Mouse (Mus musculus) midbrain, embryonic 16.5 days (tissue): Measurements from ENCODE around the gene Csnk2b. TPM values are rescaled to one million over a fixed set of nuclear protein-coding genes. Genes with fewer than 3 reads are reported as not detected.
A peak's percentile ranks its signal among the peaks of the same experiment; 100 is the strongest.

Experiments
- ATAC-seq: fragments of 200-750 bp; cut with Nextera tagmentation; 2 replicates; pipeline ENCODE4 v1.8.0; 2017; ENCODE audit warnings: moderate TSS enrichment
- H3K27ac ChIP-seq: fragments of 300-500 bp; sonication (generic); 2 replicates; pipeline ENCODE4 v1.5.1; 2014; ENCODE audit warnings: mild to moderate bottlenecking, low read length, mixed read lengths
- H3K27me3 ChIP-seq: fragments of 300-500 bp; sonication (generic); 2 replicates; pipeline ENCODE4 v1.6.1; 2014; ENCODE audit warnings: low read depth, low read length, mixed read lengths; ENCODE audit not compliant: control insufficient read depth, insufficient read depth
- H3K36me3 ChIP-seq: fragments of 300-500 bp; sonication (generic); 2 replicates; pipeline ENCODE4 v1.6.1; 2014; ENCODE audit warnings: mild to moderate bottlenecking, low read length, moderate library complexity, mixed read lengths; ENCODE audit not compliant: control insufficient read depth, insufficient read depth
- H3K4me1 ChIP-seq: fragments of 300-500 bp; sonication (generic); 2 replicates; pipeline ENCODE4 v1.6.1; 2014; ENCODE audit warnings: mild to moderate bottlenecking, low read length, mixed read lengths; ENCODE audit not compliant: control insufficient read depth, insufficient read depth
- H3K4me2 ChIP-seq: fragments of 300-500 bp; sonication (generic); 2 replicates; pipeline ENCODE4 v1.6.1; 2014; ENCODE audit warnings: mild to moderate bottlenecking, low read length, mixed read lengths
- H3K4me3 ChIP-seq: fragments of 300-500 bp; sonication (generic); 2 replicates; pipeline ENCODE4 v1.5.1; 2014; ENCODE audit warnings: low read depth, mild to moderate bottlenecking, low read length, moderate library complexity, mixed read lengths
- H3K9ac ChIP-seq: fragments of 300-500 bp; sonication (generic); 2 replicates; pipeline ENCODE4 v1.6.1; 2014; ENCODE audit warnings: low read depth, low read length, mixed read lengths
- H3K9me3 ChIP-seq: fragments of 300-500 bp; sonication (generic); replicated peaks from 2 replicates; pipeline ENCODE4 v1.6.1; 2014; ENCODE audit warnings: mild to moderate bottlenecking, low read length, mixed read lengths; ENCODE audit not compliant: control insufficient read depth, poor library complexity, severe bottlenecking
- WGBS: fragments of 180-500 bp; shearing (Covaris S2); extraction: QIAGEN DNeasy Blood & Tissue Kit; methylation state at CpG from one replicate; pipeline ENCODE4 v1.1.7; 2014; 5-methylcytosine and 5-hydroxymethylcytosine counted together
- polyA plus RNA-seq: library from polyadenylated mRNA; unstranded; fragments of >200 nt; fragmentation: Nextera tagmentation; extraction: Ambion mirVana; gene quantifications from 2 replicates; pipeline ENCODE4 v1.2.1, GENCODE M21; 2015

Csnk2b gene
- polyA plus RNA-seq, 1 experiment from 2014 or later = 331 TPM

GRCm38 (mm10) chr17:35115046-35116019, 6.5 kb downstream of the Csnk2b start, which contains the start of gene Ly6g5b:
Gene Ly6g5b, minus strand, starts transcription at chr17:35115428.
- Histone ChIP-seq H3K9me3 (no peaks in the 10 kb centered on the region), H3K4me2 (no peak within 1 kb of the TSS), H3K27me3 (no peaks in the 10 kb centered on the region; the same call in 1 of the 2 replicates), H3K4me3 (no peak within 1 kb of the TSS), H3K27ac (no peak within 1 kb of the TSS), H3K4me1 (peaks cover 8% of the 10 kb centered on the region), H3K9ac (no peak within 1 kb of the TSS), H3K36me3 (peaks cover 31% of the 10 kb centered on the region)
- WGBS = 89% methylated on average over 8 of the region's 8 CpGs
- ATAC-seq = no peak

DNA sequence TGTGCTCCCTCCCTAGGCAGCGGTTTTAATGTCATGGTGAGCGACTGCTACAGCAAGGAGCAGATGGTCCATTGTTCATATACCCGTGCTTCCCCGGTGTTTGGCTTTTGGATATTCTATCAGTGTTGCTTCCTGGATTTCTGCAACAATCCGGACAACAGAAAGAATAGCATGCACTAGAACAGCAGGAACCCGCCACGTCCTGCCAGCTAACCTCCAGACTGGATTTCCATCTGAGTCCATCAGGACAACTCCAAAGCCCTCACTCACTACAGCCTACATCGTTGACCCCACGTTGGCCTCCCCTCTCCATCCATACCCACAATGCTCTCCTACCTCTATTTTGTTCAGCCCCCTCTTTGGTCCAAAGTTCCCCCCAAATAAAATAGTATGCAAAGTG, 10.1 kb downstream of the Csnk2b start:
- Histone ChIP-seq H3K4me1 (no peaks in the 10 kb centered on the region), H3K9ac (no peak overlapping the region), H3K27ac (no peak overlapping the region), H3K27me3 (no peaks in the 10 kb centered on the region; the same call in 1 of the 2 replicates), H3K4me3 (no peak overlapping the region), H3K36me3 (peaks cover 16% of the 10 kb centered on the region), H3K4me2 (no peak overlapping the region), H3K9me3 (no peaks in the 10 kb centered on the region)
- WGBS = 67% methylated on average over 9 of the region's 9 CpGs
- no peak for ATAC-seq

DNA sequence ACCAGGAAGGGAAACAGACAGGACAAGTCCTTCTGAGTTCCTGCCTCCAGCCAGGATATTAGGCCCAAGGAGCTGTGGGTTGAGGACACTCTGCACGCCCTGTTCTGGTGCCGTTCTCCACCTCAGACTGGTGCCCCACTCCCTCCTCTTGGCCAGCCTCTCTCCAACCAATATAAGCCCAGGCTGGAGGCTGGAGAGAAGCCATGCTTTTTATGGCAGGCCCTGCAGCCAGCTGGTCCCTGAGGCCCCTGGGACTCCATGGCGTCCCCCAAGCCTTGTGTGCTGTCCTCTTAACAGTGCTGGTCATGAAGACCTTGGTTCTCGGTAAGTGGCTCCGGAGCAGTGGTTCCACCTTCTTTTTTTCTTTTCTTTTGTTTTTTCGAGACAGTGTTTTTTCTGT, 13.8 kb downstream of the Csnk2b start, which contains the start of gene Ly6g5c:
Gene Ly6g5c, plus strand, starts transcription at position 183 of the 400 bp plus-strand sequence.
- no peaks in the 10 kb centered on the region; the same call in 1 of the 2 replicates for H3K4me1 ChIP-seq
- WGBS = 87% methylated on average over 6 of the region's 6 CpGs
- H3K4me3 ChIP-seq = no peak within 1 kb of the TSS
- no peak for ATAC-seq
- peaks cover 8% of the 10 kb centered on the region; the same call in 1 of the 2 replicates for H3K36me3 ChIP-seq
- no peak within 1 kb of the TSS for H3K4me2 ChIP-seq
- no peak within 1 kb of the TSS for H3K27ac ChIP-seq
- no peak within 1 kb of the TSS for H3K9ac ChIP-seq
- no peaks in the 10 kb centered on the region for H3K9me3 ChIP-seq
- H3K27me3 ChIP-seq = no peaks in the 10 kb centered on the region; the same call in 1 of the 2 replicates

DNA sequence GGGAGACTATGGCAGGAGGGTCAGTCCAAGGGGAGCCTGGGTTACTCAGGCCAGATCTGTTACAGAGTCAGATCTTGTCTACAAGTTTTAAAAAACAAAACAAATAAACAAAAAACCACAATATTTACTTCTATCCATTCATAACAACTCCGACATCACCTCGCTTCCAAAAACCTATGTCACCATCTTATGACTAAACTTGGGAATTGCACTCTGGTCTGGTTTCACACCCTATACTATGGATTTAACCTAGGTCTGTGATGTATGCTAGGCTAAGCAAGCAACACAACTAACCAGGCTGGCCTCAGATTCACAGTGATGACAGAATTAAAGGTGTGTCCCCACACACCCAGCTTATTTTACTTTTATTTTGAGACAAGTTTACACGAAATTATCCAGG, 15.3 kb downstream of the Csnk2b start:
- Histone ChIP-seq H3K27ac (no peak overlapping the region), H3K4me3 (no peak overlapping the region), H3K9me3 (no peaks in the 10 kb centered on the region), H3K4me1 (no peaks in the 10 kb centered on the region; the same call in 1 of the 2 replicates), H3K27me3 (no peaks in the 10 kb centered on the region; the same call in 1 of the 2 replicates), H3K9ac (no peak overlapping the region), H3K36me3 (peaks cover 16% of the 10 kb centered on the region), H3K4me2 (no peak overlapping the region)
- 64% methylated on average over 3 of the region's 3 CpGs for WGBS
- ATAC-seq = no peak

- Histone ChIP-seq H3K4me2 (peak overlapping the region; percentile 23; the same call in 1 of the 2 replicates), H3K36me3 (peaks cover 20% of the 10 kb centered on the region), H3K4me3 (no peak overlapping the region), H3K9ac (peak overlapping the region; percentile 43; the same call in 1 of the 2 replicates), H3K27ac (no peak overlapping the region), H3K9me3 (no peaks in the 10 kb centered on the region), H3K27me3 (no peaks in the 10 kb centered on the region; the same call in 1 of the 2 replicates), H3K4me1 (no peaks in the 10 kb centered on the region; the same call in 1 of the 2 replicates)
- WGBS = 21% methylated on average over 13 of the region's 13 CpGs
- ATAC-seq = no peak
These were observed 16.0 kb downstream of the Csnk2b start for GRCm38 (mm10) chr17:35105740-35106389.

GRCm38 (mm10) chr17:35104754-35105153, 17.1 kb downstream of the Csnk2b start:
- Histone ChIP-seq H3K4me2 (no peak overlapping the region), H3K36me3 (peaks cover 25% of the 10 kb centered on the region), H3K9ac (no peak overlapping the region), H3K27ac (no peak overlapping the region), H3K9me3 (no peaks in the 10 kb centered on the region), H3K27me3 (no peaks in the 10 kb centered on the region), H3K4me1 (no peaks in the 10 kb centered on the region; the same call in 1 of the 2 replicates), H3K4me3 (no peak overlapping the region)
- WGBS = 77% methylated on average over 6 of the region's 6 CpGs
- ATAC-seq = no peak

- Histone ChIP-seq H3K4me3 (no peak overlapping the region), H3K9me3 (no peaks in the 10 kb centered on the region), H3K27me3 (no peaks in the 10 kb centered on the region), H3K4me1 (no peaks in the 10 kb centered on the region; the same call in 1 of the 2 replicates), H3K9ac (0 out of 2 replicates have a peak overlapping the region, but pooled peaks have one; percentile 10), H3K36me3 (peaks cover 31% of the 10 kb centered on the region), H3K27ac (no peak overlapping the region), H3K4me2 (no peak overlapping the region)
- ATAC-seq = no peak
- WGBS = 95% methylated on average over 7 of the region's 7 CpGs
These were observed 17.8 kb downstream of the Csnk2b start for GRCm38 (mm10) chr17:35104079-35104478.

DNA sequence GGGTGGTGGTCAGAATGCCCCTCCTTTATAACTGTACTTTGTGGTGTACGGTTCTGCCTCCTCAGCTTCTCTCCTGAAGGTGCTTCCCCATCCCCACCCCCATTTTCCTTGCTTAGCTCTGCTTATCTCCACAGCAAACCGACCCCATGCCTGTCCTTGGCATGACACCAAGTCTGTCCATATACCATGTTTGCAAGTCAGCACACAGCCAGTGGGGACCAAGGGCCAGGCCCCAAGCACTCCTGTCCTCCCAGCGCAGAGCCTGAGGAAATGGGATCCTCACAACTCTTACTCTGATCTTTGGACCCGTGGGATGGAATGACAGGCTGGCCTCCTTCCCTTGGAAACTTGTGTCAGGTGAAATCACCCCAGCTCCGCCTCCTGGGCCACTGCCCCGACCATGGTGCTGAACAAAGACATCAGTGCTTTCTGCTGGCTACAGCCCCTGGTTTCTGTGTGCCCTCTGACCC, 18.6 kb downstream of the Csnk2b start:
- no peak overlapping the region for H3K4me3 ChIP-seq
- no peaks in the 10 kb centered on the region; the same call in 1 of the 2 replicates for H3K4me1 ChIP-seq
- H3K9ac ChIP-seq = no peak overlapping the region
- H3K9me3 ChIP-seq = no peaks in the 10 kb centered on the region
- no peak for ATAC-seq
- no peaks in the 10 kb centered on the region for H3K27me3 ChIP-seq
- H3K27ac ChIP-seq = no peak overlapping the region
- H3K36me3 ChIP-seq = peaks cover 35% of the 10 kb centered on the region
- WGBS = 71% methylated on average over 6 of the region's 6 CpGs
- no peak overlapping the region for H3K4me2 ChIP-seq
